Mouse (Mus musculus) forelimb bud, embryonic 11.5 days (tissue): ENCODE data around the gene Nudc.
"Not testable (repeated sequence)": the region's sequence is repeated elsewhere in the genome, so short reads cannot be mapped to it uniquely, and the experiment has no call there.

ENCODE experiments used
- DNase-seq: peaks from one replicate; pipeline ENCODE4 v3.0.0-alpha.2; 2012; ENCODE audit warnings: low read depth, low spot score

The Nudc gene

GRCm38 (mm10) chr4:133536081-133536480, 9.7 kb downstream of the Nudc start:
- no peak for DNase-seq

DNA sequence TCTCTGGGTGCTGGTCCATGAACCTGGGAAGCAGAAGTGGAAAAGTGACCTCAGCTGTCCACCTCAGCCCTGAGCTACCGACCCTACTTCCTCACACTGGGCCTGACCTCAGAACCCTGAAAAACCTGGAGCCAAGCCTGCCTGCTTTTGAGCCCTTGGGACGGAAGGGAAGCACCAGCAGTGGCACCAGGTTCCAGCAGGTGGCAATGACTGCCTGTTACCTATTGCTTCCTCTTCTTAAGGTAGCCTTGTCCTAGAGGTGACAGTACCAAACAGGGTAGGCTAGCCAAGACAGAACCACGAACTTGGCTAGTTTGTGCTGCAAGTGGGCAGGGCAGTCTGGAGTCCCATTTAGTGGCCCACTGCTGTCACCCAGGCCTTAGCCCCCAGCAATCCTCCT, 13.0 kb downstream of the Nudc start:
- DNase-seq: no peak

- DNase-seq: no peak
These were observed 18.0 kb downstream of the Nudc start for GRCm38 (mm10) chr4:133527788-133528187.

DNA sequence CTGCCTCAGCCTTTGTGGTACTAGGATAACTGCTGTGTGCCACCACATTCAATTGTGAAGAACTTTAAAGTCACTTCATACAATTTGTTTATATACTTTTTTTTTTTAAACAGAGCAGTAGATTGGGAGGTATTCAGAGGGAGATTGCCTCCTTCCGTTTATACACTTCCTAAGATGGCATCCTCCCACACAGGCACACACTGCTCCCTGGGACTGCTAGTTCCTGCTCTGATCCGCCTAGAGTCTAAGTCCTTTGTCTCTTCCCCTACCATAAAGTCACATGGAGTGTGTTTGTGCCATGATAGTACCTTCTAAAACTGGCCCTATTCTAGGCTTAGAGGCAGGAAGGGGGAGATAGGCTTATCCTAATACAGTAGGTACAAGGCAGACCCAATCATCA, 24.3 kb downstream of the Nudc start:
- DNase-seq: no peak

GRCm38 (mm10) chr4:133519369-133519665, 26.5 kb downstream of the Nudc start:
- DNase-seq: no peak

DNA sequence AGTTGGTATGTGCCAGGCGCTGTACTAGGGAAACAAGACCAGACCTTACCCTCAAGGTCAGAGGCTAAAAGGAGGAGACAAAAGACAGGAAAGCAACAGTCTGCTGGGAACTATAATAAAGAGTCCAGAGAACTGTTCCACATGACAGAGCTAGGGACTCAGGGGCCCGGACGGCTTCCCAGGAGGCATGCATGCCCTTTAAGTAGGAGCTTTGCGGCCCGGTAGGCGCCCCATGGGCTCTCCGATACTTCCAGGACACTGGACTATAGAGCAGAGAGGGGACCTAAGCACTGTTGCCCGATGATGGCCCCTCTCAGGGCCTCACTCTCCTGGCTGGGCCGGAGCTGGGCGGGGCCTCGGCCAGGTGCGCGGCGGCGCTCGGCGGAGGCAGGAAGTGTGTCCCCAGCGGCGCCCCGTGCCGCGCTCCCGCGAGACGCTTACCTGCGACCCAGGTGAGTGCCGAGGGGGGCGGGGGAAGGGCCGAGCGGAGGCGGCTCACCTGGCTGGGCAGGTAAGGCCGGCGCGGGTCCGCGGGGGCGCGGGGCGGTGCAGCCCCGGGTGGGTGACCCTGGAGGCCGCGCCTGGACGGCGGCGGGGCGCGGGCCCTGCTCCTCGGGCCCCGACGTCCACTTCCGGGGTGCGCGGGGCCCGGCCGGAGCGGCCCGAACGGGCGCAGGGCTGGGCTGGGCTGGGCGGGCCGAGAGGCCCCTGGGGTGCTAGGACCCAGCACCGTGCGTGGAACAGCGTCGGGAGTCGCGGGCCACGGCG, 27.0 kb downstream of the Nudc start, which contains the start of gene Kdf1:
Kdf1 (plus strand) TSS at position 363 of the 768 bp plus-strand sequence.
- no peak for DNase-seq

- DNase-seq: peak; percentile 66
These were observed 32.8 kb downstream of the Nudc start for GRCm38 (mm10) chr4:133512972-133513371.

GRCm38 (mm10) chr4:133512511-133512910, 33.3 kb downstream of the Nudc start:
- DNase-seq: not testable (repeated sequence)

DNA sequence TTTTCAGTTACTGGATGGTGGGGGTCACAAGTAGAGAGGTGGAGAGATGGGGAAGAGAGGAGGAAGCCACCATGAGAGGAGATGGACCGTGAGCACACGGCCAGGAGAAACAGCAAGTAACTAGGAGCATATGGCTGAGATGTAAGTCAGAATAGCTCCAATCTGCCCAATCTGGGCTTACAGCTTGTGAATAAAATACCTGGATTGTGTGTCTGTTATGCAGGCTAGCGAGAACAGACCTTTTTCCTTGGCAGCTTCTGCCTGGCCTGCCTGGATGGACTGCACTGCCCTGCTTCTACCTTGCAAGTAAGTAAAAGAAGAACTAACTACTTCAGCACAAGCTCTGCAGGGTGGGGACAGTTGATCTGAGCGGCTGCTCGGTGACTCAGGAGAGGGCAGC, 34.7 kb downstream of the Nudc start:
- no peak for DNase-seq

- no peak for DNase-seq
These were observed 36.8 kb downstream of the Nudc start for GRCm38 (mm10) chr4:133508990-133509389.

- DNase-seq: no peak
These were observed 39.2 kb downstream of the Nudc start for GRCm38 (mm10) chr4:133506573-133506972.

DNA sequence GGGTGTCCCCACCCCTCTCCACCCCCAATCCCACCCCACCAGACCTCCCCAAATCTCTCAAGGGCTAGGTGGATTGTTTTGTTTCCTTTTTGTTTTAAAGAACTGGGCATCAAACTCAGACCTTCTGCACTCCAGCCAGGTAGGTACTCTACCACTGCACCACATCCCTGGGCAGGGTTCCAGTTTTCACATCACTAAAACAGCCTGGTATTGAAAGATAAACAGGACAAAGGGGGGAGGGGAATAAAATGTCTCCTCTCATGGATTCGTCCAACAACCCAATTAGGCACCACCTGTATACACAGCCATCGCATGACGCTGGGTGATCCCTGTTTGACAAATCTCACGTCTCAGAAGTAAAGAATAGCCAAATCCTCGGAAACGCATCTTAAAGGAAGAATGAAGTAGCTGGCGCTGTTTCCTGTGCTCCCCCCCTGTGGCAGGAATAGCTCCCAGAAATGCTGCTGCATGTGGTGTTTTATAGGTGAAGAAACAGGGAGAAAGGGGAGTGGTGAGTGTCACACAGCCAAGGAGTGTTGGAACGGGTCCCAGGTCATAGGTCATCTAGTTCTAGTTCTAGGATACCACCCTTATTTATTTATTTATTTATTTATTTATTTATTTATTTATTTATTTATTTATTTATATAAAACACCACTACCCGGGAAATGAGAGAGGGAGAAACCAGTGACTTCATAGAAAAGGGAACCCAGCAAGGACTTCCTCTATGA, 40.9 kb downstream of the Nudc start:
- no peak for DNase-seq

DNA sequence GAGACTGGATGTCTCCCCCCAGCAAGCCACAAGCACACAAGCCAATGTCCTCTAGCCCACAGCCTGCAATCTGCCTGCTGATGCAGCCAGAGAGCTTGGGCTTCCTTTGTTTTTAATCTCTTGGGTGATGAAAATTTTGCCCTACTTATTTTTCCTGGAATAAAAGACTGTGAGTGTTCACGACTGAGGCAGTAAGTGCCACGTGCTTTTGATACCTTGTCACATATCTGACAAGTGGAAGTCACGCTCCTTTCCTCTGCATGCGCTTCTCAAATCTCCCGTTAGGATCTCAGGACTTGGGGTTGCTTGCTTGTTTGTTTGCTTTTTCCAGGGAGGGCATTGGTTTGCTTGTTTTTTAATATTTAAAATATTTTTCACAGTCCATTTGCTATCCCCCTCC, 41.5 kb downstream of the Nudc start:
- no peak for DNase-seq

- DNase-seq: no peak
These were observed 44.3 kb downstream of the Nudc start for GRCm38 (mm10) chr4:133501514-133501913.

DNA sequence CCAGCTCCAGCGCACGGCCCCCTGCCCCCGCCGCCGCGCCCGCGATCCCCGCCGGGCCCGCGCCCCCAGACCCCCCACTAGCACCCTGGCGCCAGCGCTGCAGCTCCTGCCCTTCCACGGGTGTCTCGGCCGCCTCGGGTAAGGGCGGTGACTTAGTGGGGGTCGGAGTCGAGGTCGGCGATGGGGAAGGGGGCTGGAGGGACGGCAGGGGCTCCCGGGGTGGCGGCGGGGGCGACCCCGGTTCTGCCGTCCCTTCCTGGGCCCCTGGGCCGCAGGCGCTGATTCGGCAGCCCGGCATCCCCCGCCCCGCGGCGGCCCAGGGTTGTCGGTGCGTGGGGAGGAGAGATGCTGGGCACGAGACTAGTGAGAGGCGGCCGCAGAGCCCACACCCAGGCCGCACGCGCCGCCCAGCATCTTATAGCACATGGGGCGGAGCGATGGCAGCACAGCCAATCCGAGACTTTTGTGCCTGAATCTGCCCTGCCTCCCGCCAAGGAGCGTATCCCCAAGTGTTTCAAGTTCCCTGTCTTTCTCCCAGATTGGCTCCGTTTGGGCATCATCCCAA, 47.6 kb downstream of the Nudc start, which contains the start of gene Trnp1:
Trnp1 (minus strand) TSS at position 391 of the 565 bp plus-strand sequence.
- DNase-seq: peak; percentile 76

DNA sequence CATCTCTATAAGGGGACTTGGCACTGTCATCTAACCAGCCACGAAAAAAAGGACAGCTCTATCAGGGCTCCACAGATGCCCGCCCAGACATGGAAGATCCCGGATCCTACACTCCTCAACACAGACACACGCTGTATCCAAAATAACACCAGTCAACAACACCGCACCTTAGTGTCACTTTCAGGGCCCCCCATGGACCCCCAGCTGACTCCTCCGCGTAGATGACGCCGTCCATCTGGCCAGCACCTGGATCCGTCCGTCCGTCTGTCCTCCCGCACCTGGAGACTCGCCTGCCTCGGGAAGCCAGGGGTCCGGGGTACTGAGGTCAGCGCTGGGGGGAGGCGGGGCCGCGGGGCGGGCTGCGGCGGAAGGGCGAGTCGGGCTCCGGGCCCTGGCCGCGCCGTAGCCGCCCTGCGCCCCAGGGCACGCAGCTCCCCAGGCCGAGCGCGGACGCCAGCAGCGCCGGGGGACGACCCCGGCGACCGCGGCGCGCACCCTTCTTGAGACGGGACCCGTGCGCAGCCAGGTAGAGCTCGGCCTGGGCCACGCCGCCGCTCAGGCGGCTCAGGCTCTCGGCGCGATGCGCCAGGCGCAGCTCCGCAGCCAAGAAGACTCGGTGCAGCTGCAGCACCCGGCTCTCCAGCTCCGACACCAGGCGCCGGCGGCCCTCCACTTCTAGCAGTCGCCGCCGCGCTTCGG, 48.2 kb downstream of the Nudc start:
- DNase-seq: no peak

DNA sequence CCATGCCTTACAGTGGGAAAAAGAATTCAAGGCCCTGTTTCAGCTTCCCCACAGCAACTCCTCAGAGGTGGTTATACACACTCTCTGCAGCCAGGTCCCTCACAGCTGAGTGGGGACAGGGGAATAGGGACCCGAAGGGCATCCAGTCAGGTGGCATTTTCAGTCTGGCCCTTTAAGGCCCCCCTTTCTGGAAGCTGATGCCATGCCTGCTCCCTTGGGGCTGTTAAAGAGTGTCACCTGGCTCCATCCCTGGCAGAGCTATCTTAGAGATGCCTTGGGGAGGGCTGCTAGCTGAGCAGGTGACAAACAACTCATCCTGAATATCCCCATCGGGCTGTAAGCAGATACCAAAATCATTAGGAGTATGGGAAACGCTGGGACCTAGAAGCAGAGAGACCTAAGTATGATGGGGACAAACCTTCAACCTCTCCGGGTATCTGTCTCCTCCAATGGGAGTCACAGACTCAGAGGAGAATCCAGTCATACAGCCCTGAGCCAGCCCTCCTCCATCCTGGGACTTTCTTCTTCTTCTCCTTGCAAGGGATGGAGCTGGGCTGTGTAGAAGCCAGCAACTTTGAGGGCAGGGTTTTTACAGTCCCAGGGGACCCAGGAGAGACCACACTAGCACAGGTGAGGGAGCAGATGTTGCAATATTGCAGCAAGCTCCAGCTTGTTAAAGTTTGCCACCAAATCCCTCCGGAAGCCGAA, 48.9 kb downstream of the Nudc start:
- no peak for DNase-seq

GRCm38 (mm10) chr4:133495711-133496110, 50.1 kb downstream of the Nudc start:
- no peak for DNase-seq

GRCm38 (mm10) chr4:133494867-133495266, 50.9 kb downstream of the Nudc start:
- no peak for DNase-seq

DNA sequence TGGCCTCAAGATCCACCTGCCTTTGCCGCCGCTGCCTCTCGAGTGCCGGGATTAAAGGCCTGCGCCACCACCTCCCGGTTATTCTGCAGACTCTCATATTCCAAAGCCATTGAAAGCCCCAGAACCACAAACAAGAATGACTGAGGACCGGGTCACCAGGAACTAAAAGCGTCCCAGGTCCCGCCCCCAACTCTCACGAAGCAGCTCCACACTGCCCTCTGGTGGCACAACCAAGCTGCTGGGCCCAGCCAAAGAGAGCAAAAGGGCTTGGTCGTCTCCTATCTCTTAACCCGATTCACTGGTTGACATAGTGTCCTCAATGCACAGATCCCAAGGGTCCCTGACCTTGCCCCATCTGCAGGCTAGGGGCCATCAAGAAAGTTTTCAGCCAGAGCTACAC, 51.4 kb downstream of the Nudc start:
- peak; percentile 84 for DNase-seq

- DNase-seq: no peak
These were observed 51.9 kb downstream of the Nudc start for GRCm38 (mm10) chr4:133493895-133494294.

DNA sequence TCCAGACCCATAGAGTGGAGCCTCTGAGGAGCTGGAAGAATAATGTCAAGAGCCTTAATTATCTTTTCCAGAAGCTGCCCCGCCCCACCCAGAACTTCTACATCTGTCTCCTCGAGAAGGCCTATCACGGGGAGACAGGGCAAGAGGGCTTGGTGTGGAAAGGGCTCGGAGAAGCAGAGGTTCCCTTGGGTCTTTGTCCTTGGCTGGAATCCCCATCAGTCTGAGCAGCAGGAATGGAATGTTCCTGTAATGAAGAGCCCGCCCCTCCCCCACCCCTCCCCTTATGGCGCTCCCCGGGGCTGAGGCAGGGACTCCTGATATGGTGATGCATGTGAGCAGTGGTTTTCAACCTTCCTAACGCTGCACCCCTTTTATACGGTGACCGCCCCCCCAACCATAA, 54.0 kb downstream of the Nudc start:
- DNase-seq: no peak
